Mouse (Mus musculus) olfactory bulb, adult 2 months (tissue): ENCODE data around the gene Rhob.

ENCODE experiments used
- CTCF ChIP-seq: fragments of 200-500 bp; IDR thresholded peaks from 2 replicates; pipeline ENCODE4 v1.5.1; 2012; ENCODE audit warnings: low read depth, mild to moderate bottlenecking, low read length, moderate library complexity; ENCODE audit not compliant: insufficient read depth
- POLR2A ChIP-seq: fragments of 200-500 bp; IDR thresholded peaks from 2 replicates; pipeline ENCODE4 v1.6.1; 2012; ENCODE audit warnings: mild to moderate bottlenecking, low read depth, low read length, moderate library complexity; ENCODE audit not compliant: insufficient read depth

DNA sequence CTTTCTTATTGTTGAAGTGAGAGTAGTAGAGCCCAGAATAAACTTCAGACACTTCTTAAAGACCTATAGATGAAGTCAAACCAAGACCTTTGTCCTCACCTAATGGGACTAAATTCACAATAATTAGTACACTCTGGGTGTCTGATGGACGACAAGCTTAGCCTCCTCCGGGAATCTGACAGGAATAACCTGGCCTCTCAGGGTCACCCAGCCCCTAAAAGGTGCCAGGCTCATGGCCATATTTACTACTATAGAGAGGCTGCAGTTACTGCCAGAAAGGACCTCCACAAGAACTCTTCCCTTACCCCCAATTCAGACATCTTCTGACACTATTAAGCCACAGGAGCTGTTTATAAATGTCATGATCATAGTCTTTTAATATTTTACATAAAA, 2.5 kb downstream of the Rhob start:
- TF ChIP-seq CTCF (no peak), POLR2A (no peak)
